Mouse (Mus musculus) testis, postnatal 14 days (tissue): ENCODE results near the gene Magi2.
"Not testable (repeated sequence)": the region's sequence is repeated elsewhere in the genome, so short reads cannot be mapped to it uniquely, and the experiment has no call there.

Source experiments
- DNase-seq: peaks from one replicate; pipeline ENCODE4 v3.0.0; 2021; ENCODE audit warnings: low spot score

Magi2 gene

GRCm38 (mm10) chr5:20249382-20249781 is 1022.5 kb downstream of the Magi2 start:
- no peak for DNase-seq

GRCm38 (mm10) chr5:20251541-20251940 is 1024.7 kb downstream of the Magi2 start:
- no peak for DNase-seq

GRCm38 (mm10) chr5:20256150-20256868 is 1029.5 kb downstream of the Magi2 start:
- no peak for DNase-seq

- DNase-seq, result no peak
Measured at GRCm38 (mm10) chr5:20256933-20257332, 1030.1 kb downstream of the Magi2 start.

- no peak for DNase-seq
Measured at GRCm38 (mm10) chr5:20257419-20257818, 1030.6 kb downstream of the Magi2 start.

- DNase-seq, result no peak
Measured at GRCm38 (mm10) chr5:20259719-20260118, 1032.9 kb downstream of the Magi2 start.

- not testable (repeated sequence) for DNase-seq
Measured at GRCm38 (mm10) chr5:20272680-20273079, 1045.8 kb downstream of the Magi2 start.

GRCm38 (mm10) chr5:20275632-20276031 is 1048.8 kb downstream of the Magi2 start:
- DNase-seq, result no peak

GRCm38 (mm10) chr5:20285080-20285840 is 1058.4 kb downstream of the Magi2 start:
- no peak for DNase-seq

GRCm38 (mm10) chr5:20294521-20294920 is 1067.7 kb downstream of the Magi2 start:
- no peak for DNase-seq

- DNase-seq, result no peak
Measured at GRCm38 (mm10) chr5:20299816-20300215, 1073.0 kb downstream of the Magi2 start.

- no peak for DNase-seq
Measured at GRCm38 (mm10) chr5:20303056-20303965, 1076.5 kb downstream of the Magi2 start.

- no peak for DNase-seq
Measured at GRCm38 (mm10) chr5:20320970-20321369, 1094.1 kb downstream of the Magi2 start.

GRCm38 (mm10) chr5:20325290-20325689 is 1098.5 kb downstream of the Magi2 start:
- DNase-seq, result no peak

- no peak for DNase-seq
Measured at GRCm38 (mm10) chr5:20328901-20329300, 1102.1 kb downstream of the Magi2 start.

GRCm38 (mm10) chr5:20330025-20330424 is 1103.2 kb downstream of the Magi2 start:
- DNase-seq, result no peak

GRCm38 (mm10) chr5:20332574-20332973 is 1105.7 kb downstream of the Magi2 start:
- no peak for DNase-seq

- DNase-seq, result no peak
Measured at GRCm38 (mm10) chr5:20334549-20334948, 1107.7 kb downstream of the Magi2 start.

- no peak for DNase-seq
Measured at GRCm38 (mm10) chr5:20352941-20353340, 1126.1 kb downstream of the Magi2 start.

GRCm38 (mm10) chr5:20358437-20358836 is 1131.6 kb downstream of the Magi2 start:
- DNase-seq, result no peak

GRCm38 (mm10) chr5:20359021-20359420 is 1132.2 kb downstream of the Magi2 start:
- DNase-seq, result no peak

- no peak for DNase-seq
Measured at GRCm38 (mm10) chr5:20362154-20362553, 1135.3 kb downstream of the Magi2 start.
